Mouse (Mus musculus) ovary, adult 2 months (tissue): ENCODE results near the gene Otop3. TPM values are rescaled to one million over a fixed set of nuclear protein-coding genes. Genes with fewer than 3 reads are reported as not detected.

ENCODE experiments used
- polyA plus RNA-seq: library from polyadenylated mRNA; depleted of rRNA; stranded (reverse); fragments of >200 nt; gene quantifications from 2 replicates; pipeline ENCODE4 v1.2.3, GENCODE M21; 2012; rRNA removed

The Otop3 gene
- not detected in 2 replicates for polyA plus RNA-seq

GRCm38 (mm10) chr11:115334531-115334930 lies at the start of gene Otop3:
Gene Otop3 (plus strand): TSS chr11:115334731.

DNA sequence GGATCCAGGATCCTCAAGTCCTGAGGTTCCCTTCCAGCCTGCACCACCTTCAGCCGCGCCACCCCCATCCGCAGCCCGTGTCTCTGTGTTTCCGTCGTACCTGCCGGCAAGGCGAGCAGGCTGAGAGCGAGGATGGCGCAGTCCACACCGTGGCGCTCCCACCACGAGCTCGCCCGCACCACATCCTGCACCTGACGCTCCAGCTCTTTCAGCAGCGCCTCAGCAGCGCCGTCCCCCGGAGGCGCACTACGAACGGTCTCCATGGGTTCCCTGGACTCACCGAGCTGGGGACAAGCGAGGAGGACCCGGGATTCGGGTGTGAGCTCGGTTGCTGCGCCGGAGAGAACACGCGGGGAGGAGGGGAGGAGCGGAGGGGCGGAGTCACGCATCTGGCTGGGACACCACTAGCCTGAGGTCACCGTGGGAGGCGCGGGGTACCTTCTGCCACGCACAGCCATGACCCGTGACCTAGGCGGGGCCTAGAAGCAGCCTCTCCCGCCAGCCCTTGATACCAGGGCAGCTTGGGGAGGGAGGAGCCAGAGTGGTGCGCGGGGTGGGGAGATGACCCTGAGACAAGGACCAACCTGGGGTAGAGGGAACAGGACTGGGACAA lies 37.2 kb upstream of the Otop3 start, which contains the start of gene Fads6:
TSS of gene Fads6 (minus strand) at position 450 of the 613 bp plus-strand sequence.

DNA sequence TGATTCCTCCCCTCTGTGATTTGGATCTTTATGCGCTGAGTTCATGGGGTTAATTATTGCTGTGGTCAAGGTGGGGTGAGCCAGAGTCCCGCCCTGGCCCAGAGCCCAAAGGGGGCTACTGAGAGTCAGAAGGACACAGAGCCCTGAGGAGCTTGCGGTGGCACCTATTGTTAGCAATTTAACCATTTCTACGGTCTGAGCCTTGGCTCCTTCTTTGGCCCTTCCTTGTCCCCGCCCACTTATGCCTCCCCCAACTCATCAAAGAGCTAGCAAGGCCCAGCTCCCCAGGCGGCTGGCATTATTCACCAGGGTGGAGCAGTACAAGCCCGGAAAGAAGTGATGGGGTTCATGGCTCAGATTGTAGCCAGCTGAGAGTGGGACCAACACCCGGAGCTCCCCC lies 27.7 kb upstream of the Otop3 start, which contains the start of gene Otop2:
TSS of gene Otop2 (plus strand) at position 301 of the 400 bp plus-strand sequence.

DNA sequence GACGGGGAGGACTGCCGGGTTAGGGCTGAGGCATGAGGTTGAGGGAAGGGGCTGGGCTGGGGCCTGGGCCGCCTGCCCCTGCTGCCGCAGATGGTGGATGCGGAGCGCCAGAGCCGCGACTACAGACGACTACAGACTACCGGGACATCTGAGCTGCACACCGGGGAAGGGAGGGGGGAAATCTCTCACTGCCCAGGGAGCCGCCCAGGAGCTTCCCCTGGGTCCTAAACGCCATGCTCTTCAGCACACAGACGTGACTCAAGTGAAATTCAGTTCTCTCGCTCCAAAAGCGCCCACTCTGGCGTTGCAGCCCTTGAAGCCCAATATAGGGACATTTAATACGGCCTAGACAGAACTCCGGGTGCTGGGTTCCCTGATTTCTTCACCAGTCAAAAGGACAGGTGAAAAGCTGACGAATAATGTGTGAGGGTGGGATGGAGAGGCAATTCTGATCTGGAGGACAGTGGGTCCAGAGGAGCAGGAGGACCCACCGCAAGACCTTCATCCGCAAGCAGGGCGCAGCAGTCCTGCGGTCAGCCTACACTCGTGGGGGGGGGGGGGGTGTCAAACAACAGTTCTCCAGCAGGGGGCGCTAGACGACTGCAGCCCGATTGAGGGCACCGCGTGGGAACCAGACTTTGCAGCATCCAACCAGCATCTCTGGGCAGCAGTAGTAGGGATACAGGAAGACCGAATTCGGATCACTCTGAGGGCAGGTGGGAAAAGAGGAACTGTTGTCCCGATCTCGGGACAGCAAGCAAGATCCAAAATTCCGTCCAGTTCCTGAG lies 12.4 kb upstream of the Otop3 start, which contains the start of gene Ush1g:
TSS of gene Ush1g (minus strand) at position 136 of the 788 bp plus-strand sequence.

GRCm38 (mm10) chr11:115367395-115367944 lies 32.9 kb downstream of the Otop3 start, which contains the start of gene Hid1:
Gene Hid1 (minus strand): TSS chr11:115367756.

GRCm38 (mm10) chr11:115381743-115382539 lies 47.4 kb downstream of the Otop3 start, which contains the start of gene Cdr2l:
Gene Cdr2l (plus strand): TSS chr11:115381916.

Other genes starting within 250 kb of the Otop3 start
- gene Rab37, start 243.3 kb upstream of the Otop3 start, polyA plus RNA-seq, result 2.0 and 2.7 TPM in 2 replicates
- gene Cd300lf, start 200.7 kb upstream of the Otop3 start, polyA plus RNA-seq, result 1.3 and 1.5 TPM in 2 replicates
- gene Slc9a3r1, start 171.4 kb upstream of the Otop3 start, polyA plus RNA-seq, result 62.3 and 69.3 TPM in 2 replicates
- gene Tmem104, start 147.2 kb upstream of the Otop3 start, polyA plus RNA-seq, result 25.3 and 25.6 TPM in 2 replicates
- 40.2 and 52.1 TPM in 2 replicates for gene Nat9, start 146.9 kb upstream of the Otop3 start, polyA plus RNA-seq
- gene Grin2c, start 67.5 kb upstream of the Otop3 start, polyA plus RNA-seq, result 14.8 and 16.5 TPM in 2 replicates
- 341 and 408 TPM in 2 replicates for gene Fdxr, start 57.7 kb upstream of the Otop3 start, polyA plus RNA-seq
- 45.9 and 48.3 TPM in 2 replicates for gene Fads6, start 37.1 kb upstream of the Otop3 start, polyA plus RNA-seq
- 0.07 and 0.10 TPM in 2 replicates for gene Otop2, start 27.6 kb upstream of the Otop3 start, polyA plus RNA-seq
- 9.8 and 10.6 TPM in 2 replicates for gene Ush1g, start 12.7 kb upstream of the Otop3 start, polyA plus RNA-seq
- 20.6 and 25.5 TPM in 2 replicates for gene Hid1, start 33.0 kb downstream of the Otop3 start, polyA plus RNA-seq
- gene Cdr2l, start 47.2 kb downstream of the Otop3 start, polyA plus RNA-seq, result 38.3 and 39.4 TPM in 2 replicates
- 82.6 and 93.1 TPM in 2 replicates for gene Mrpl58, start 69.0 kb downstream of the Otop3 start, polyA plus RNA-seq
- gene Atp5h, start 85.2 kb downstream of the Otop3 start, polyA plus RNA-seq, result 25.6 and 65.5 TPM in 2 replicates
- 37.4 and 39.1 TPM in 2 replicates for gene Kctd2, start 85.4 kb downstream of the Otop3 start, polyA plus RNA-seq
- 0.94 and 1.3 TPM in 2 replicates for gene Trim80, start 105.8 kb downstream of the Otop3 start, polyA plus RNA-seq
- gene Slc16a5, start 127.7 kb downstream of the Otop3 start, polyA plus RNA-seq, result 0.41 and 0.72 TPM in 2 replicates
- 11.9 and 15.6 TPM in 2 replicates for gene Armc7, start 140.9 kb downstream of the Otop3 start, polyA plus RNA-seq
- gene Nt5c, start 157.1 kb downstream of the Otop3 start, polyA plus RNA-seq, result 67.3 and 81.9 TPM in 2 replicates
- 203 and 234 TPM in 2 replicates for gene Jpt1, start 179.7 kb downstream of the Otop3 start, polyA plus RNA-seq
- gene Sumo2, start 201.5 kb downstream of the Otop3 start, polyA plus RNA-seq, result 22.0 and 29.5 TPM in 2 replicates
- 51.0 and 59.5 TPM in 2 replicates for gene Nup85, start 229.7 kb downstream of the Otop3 start, polyA plus RNA-seq